Mouse (Mus musculus) frontal cortex, postnatal 25 days (tissue): ENCODE measurements around the gene Trim25.
A peak's percentile ranks its signal among the peaks of the same experiment; 100 is the strongest.

Experiments used
- DNase-seq, 2 experiments: peaks; one replicate each; pipeline ENCODE4 v3.0.0; 2022; ENCODE audit warnings: low spot score in 2 of 2

The Trim25 gene

GRCm38 (mm10) chr11:88998974-88999722, at the start of gene Trim25:
Trim25 (plus strand) TSS chr11:88999376.
- DNase-seq = peak in 1 of 2 experiments; percentile 25

GRCm38 (mm10) chr11:88949802-88950639, 49.2 kb upstream of the Trim25 start:
- no peak for DNase-seq

- DNase-seq = no peak
These were observed 48.4 kb upstream of the Trim25 start for GRCm38 (mm10) chr11:88950640-88951250.

- DNase-seq = no peak
These were observed 47.6 kb upstream of the Trim25 start for GRCm38 (mm10) chr11:88951576-88951975.

GRCm38 (mm10) chr11:88952117-88952516, 47.1 kb upstream of the Trim25 start:
- DNase-seq = no peak

GRCm38 (mm10) chr11:88953582-88953981, 45.6 kb upstream of the Trim25 start:
- no peak for DNase-seq

- DNase-seq = no peak
These were observed 44.4 kb upstream of the Trim25 start for GRCm38 (mm10) chr11:88954803-88955202.

- peak; percentile 88 to 90 for DNase-seq
These were observed 43.8 kb upstream of the Trim25 start, which contains the start of gene Scpep1 for GRCm38 (mm10) chr11:88955217-88955969. Scpep1 (minus strand) TSS chr11:88955465.

- no peak for DNase-seq
These were observed 40.3 kb upstream of the Trim25 start for GRCm38 (mm10) chr11:88958851-88959250.

- no peak for DNase-seq
These were observed 32.3 kb upstream of the Trim25 start, which contains the start of gene Elobl for GRCm38 (mm10) chr11:88966881-88967361. Elobl (minus strand) TSS chr11:88966931.

- DNase-seq = peak in 1 of 2 experiments; percentile 19
These were observed 28.9 kb upstream of the Trim25 start, which contains the start of gene Coil for GRCm38 (mm10) chr11:88970202-88970732. Coil (plus strand) TSS chr11:88970252.

GRCm38 (mm10) chr11:88973776-88974701, 25.1 kb upstream of the Trim25 start:
- peak; percentile 90 to 94 for DNase-seq

GRCm38 (mm10) chr11:88976320-88976719, 22.9 kb upstream of the Trim25 start:
- DNase-seq = no peak

- no peak for DNase-seq
These were observed 22.0 kb upstream of the Trim25 start for GRCm38 (mm10) chr11:88977188-88977587.

GRCm38 (mm10) chr11:88981337-88981736, 17.8 kb upstream of the Trim25 start:
- DNase-seq = no peak

- no peak for DNase-seq
These were observed 12.6 kb upstream of the Trim25 start for GRCm38 (mm10) chr11:88986616-88987015.

- no peak for DNase-seq
These were observed 10.2 kb upstream of the Trim25 start for GRCm38 (mm10) chr11:88988956-88989355.

- DNase-seq = no peak
These were observed 9.6 kb upstream of the Trim25 start for GRCm38 (mm10) chr11:88989530-88989929.

GRCm38 (mm10) chr11:88993186-88993585, 6.0 kb upstream of the Trim25 start:
- DNase-seq = no peak

- DNase-seq = peak in 1 of 2 experiments; percentile 49
These were observed 5.6 kb upstream of the Trim25 start for GRCm38 (mm10) chr11:88993625-88994024.
